Mouse (Mus musculus): ENCODE measurements around the gene Vmn1r72. TPM values are rescaled to one million over a fixed set of nuclear protein-coding genes. Genes with fewer than 3 reads are reported as not detected.
"Not testable (repeated sequence)": the region's sequence is repeated elsewhere in the genome, so short reads cannot be mapped to it uniquely, and the experiment has no call there.

Vmn1r72 gene
- total RNA-seq (2017), result 0.10 TPM in 1 of 3 replicates, not detected in the others

GRCm38 (mm10) chr7:11680047-11680446 is at the start of gene Vmn1r72:
Vmn1r72 (minus strand) TSS chr7:11680147.
- ATAC-seq (replicated peaks; ENCODE audit: insufficient number of reproducible peaks, low FRiP score, low TSS enrichment, poor library complexity, severe bottlenecking), result not testable (repeated sequence)

- ATAC-seq (replicated peaks; ENCODE audit: insufficient number of reproducible peaks, low FRiP score, low TSS enrichment, poor library complexity, severe bottlenecking), result not testable (repeated sequence)
Measured at GRCm38 (mm10) chr7:11617082-11617481, 62.9 kb downstream of the Vmn1r72 start.

Other genes starting within 250 kb of the Vmn1r72 start
- gene Zscan4-ps2, start 165.8 kb downstream of the Vmn1r72 start, total RNA-seq (2017), result not detected in 3 replicates
- not detected in 3 replicates for gene Zscan4-ps3, start 70.8 kb downstream of the Vmn1r72 start, total RNA-seq (2017)
- 0.11 TPM in 1 of 3 replicates, not detected in the others for gene Vmn1r73, start 50.1 kb upstream of the Vmn1r72 start, total RNA-seq (2017)
- not detected in 3 replicates for gene Vmn1r74, start 153.8 kb upstream of the Vmn1r72 start, total RNA-seq (2017)
- gene Vmn1r75, start 194.5 kb upstream of the Vmn1r72 start, total RNA-seq (2017), result not detected in 3 replicates

Data from monocyte, adult 5-6 weeks (primary cell).